Mouse (Mus musculus) NIH3T3 (cell line): Measurements from ENCODE around the gene Nrxn3.

ENCODE experiments used
- DNase-seq: peaks from one replicate; pipeline ENCODE4 v3.0.0-alpha.2; 2012; ENCODE audit warnings: low read depth

Nrxn3 gene

DNA sequence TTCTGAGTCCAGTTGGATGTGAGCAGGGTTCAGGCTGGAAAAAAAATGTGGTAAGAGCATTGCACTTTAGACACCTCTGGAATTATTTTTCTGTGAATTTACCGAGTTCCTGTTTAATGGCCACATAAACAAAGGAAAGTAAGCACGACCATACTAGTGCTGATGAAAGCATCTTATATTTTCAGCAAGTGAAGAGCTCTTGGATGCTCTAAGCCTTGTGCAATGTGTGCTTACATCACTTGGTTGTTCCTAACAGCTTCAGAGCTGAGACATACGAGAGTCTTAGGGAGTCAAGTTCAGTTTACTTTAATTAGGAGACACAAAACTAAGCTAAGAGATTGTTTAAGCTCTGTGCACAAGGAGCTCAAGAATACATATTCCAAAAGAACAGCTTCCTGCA is 1231.0 kb downstream of the Nrxn3 start:
- no peak for DNase-seq

DNA sequence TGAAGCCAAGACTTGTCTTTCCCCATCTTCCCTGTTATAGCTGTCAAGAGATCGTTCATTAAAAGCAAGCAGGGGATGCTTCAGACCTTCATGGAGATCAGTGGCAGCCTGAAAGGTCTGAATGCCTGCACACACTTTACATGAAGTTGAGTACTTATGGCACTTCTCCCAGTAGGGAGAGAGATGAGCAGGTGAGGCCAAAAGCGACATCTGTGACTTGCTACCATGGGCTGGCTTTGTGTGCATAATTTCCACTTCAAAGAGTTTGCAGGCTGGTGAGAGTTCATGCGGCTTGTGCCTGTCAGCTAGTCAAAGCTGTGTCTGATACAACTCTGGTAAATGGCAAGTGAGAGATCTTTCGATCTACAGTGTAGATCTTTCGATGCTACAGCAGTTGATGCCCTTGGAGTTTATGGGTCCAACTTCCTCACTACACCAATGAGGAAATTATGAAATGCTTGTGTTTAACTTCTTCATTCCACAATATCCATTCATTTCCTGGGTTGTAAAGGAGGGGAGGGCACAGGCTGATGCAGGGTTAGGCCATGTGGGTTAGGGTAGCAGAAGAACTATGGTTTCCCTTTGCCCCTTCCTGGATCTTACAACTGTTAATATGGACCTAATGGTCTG is 1231.9 kb downstream of the Nrxn3 start:
- no peak for DNase-seq

DNA sequence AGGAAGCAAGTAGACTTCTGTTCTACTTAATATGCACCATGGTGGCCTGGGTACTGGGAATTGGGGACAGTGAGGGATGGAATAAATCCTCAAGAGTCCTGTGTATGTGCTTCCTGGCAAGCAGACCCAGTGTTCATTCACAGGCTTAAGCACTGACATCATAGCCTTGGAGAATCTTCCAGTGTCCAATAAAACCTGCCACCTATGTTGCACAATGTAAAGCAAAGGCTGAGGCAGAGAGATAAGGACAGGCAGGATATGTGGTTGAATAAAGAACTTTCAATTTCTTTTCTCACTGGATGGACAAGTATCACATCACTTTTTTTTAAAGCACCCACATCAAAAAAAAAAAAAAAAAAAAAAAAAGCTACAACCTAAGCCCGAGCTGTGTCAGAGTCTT is 1240.4 kb downstream of the Nrxn3 start:
- no peak for DNase-seq

DNA sequence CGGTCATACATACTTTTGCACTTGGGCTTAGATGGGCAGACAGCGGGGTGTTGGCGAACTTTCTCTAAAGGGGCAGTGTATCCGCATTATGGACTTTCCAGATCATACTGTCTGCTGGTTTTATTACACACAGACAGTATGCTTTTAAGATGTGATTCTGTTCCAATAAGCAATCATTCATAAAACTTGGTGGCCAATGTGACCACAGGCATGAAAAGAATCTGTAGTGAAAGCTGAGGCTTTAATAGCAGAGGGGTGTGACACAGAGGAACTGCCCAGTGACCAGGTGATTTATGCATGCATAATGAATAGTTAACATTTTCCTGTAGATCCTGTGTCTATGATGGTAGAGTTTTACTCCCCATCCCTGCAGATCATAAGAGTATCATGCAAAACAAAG is 1254.0 kb downstream of the Nrxn3 start:
- DNase-seq = no peak

DNA sequence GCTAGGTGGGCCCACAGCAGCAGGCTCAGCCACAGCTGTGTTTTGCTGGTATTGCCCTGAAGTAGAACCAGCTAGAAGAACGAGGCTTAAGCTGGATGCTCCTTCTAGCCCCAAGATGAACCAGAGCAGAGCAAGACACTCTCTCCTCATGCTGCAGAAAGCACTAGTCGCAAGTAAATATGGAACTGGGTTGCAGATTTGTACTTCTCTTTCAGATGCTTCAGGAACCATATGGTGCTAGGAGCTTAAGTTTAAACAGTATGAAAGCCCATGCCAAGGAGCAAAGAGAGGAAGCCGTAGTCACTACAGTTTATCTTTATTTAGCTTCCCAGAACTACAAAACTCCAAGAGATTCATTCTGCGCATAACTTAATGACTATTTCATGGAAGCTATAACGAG is 1254.8 kb downstream of the Nrxn3 start:
- DNase-seq = no peak

DNA sequence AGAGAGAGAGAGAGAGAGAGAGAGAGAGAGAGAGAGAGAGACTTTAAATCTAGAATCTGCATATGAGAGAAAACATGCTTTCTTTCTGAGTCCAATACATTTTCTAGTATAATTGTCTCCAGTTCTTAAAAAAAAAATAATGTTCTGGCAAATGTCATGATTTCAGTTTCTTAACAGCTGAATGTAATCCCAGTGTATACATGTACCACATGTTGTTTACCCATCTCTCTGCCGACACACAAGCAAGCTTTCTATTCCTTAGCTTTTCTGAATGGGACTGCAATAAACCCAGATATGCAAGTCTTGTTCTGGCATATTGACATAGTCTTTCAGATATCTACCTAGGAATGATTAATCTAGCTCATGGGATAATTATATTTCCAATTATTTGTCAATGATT is 1256.5 kb downstream of the Nrxn3 start:
- DNase-seq = no peak

DNA sequence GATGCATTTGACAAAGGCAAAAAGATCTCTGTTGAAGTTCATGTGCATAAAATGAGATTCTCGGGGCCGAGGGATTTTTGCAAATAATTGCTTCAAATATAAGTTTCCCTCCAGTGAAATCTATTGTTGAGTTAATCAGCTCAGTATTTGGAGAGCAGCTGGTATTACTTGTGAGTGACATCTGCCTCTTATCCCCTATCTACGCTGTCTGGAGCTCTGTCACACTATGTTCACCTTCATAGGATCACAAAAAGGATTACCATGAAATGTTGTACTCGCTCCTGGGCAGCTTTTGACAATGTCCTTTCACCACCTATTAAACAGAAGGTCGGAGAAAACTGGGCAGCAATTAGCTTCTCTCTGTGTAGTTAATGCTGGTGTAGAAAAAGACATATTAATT is 1259.8 kb downstream of the Nrxn3 start:
- DNase-seq = no peak

DNA sequence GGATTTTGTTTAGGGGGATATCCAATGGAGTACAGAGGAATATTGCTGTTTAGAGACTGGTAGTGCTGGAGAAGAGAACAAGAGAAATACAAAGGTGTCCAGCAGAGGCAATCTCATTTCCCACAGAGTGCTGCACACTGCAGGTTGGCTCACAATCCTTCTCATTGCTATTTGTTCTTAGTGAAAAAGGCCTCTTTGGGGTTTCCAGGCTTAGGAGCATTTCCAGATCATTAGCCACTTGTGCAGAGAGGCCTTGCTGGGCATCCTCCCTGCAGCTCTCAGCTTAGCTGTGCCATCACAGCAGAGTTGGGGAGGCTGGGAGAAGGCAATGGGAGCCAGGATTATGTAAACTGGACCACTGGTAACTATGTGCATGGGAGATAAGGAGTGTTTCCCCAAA is 1260.7 kb downstream of the Nrxn3 start:
- DNase-seq = no peak

DNA sequence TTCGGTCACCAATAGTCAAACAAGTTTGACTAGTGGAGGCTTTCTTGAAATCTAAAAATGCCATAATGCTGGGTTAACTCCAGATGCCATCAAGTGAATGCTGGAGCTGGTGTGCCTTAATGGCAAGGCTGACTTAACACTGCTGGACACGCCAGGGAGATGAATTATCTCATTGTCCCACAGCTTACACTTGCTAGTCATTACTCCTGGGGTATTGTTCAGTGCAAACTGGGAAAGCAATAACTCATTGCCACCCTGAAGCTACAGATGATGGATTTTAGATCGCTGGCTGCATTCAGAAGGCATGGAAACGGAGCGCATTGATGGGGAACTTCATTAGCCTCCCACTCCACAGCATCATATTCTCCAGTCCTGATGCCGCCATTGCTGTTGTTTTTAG is 1263.5 kb downstream of the Nrxn3 start:
- no peak for DNase-seq

DNA sequence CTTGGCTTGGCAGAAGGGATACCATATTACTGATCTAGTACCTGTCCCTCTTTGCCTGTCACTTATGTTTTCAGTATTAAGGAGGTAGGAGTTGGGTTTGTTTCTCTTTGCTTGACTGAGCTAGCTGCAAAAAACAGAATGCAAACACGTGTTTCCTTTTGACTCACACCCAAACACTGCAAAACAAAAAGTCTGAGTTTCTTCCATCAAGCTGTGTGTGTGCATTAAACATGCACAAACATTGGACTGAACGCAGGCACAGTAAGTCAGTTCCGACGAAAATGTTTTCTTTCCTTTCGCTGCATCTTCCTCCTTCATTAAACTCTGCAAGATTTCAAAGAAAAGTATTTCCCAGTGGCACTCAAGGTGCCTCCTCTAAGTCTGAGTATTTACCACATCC is 1270.6 kb downstream of the Nrxn3 start:
- no peak for DNase-seq

DNA sequence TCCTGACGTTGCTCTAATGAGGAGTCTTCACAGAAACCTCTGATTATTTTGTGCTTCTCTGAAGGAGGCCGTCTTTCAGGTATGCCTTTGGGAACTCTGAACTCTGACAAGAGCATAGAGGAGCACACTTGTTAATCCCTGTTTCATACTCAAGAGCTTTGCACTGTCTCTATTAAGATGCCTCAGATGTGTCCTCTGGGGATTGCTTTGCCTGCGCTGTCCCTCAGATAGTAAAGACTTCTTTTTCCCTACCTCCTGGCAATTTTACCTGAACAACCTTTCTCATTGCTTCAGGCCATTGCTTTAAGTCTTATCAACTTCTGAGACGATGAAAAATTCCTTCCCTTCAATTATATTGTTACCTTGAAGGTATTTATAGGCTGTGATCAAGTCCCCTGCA is 1272.7 kb downstream of the Nrxn3 start:
- no peak for DNase-seq

DNA sequence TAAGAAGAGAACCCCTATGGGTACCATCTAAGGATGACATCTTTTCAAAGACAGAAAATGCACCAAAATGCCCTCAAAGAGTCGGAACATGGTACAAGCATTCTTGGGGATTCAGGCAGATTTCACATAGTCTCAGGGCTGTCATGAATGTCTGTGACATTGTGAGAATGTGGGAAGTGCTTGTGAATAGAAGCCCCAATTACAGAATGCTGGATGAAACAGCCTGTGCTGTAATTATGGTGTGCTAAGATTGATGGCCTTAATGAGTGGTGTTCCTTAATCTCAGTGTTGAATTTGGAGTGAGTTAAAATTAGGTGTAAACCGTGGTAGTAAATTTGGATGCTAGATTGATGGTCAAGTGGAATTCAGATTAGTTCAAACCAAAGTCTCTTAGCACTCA is 1287.6 kb downstream of the Nrxn3 start:
- DNase-seq = no peak

DNA sequence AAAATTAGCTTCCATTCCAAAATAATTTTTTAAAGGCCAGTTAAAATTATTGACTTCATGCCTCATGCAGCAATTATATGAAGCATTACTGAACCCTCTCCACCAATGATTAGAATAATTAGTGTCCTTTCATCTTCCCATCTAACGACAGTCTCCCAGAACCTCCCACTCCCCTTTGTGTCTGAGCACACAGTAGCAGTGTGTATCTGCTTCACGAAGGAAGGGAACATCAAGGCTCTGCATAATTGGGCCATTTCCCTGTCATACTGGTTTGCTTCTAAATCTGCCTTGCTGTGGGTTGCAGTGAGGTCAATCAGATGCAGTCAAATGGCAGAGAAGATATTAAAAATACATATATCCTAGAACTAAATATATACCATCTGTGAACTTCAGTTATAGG is 1291.3 kb downstream of the Nrxn3 start:
- no peak for DNase-seq

DNA sequence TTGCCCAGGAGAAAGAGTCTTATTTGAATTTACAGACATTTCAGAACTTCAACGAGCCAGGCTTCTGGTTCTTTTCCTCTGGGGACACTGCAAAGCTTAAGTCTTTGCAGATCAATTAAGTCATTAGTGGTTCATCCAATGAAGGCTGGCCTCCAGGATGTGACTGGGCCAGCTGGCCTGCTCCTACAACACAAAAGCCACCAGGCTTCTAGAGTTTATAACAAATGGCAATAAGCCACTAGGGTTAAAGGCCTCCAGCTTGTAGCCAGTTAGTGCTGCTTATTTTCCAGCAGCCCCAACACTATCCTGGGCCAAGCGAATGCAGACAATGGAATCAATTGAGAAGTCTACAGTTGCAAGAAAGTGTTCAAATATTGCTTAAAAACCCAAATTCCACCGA is 1304.3 kb downstream of the Nrxn3 start:
- DNase-seq = no peak

DNA sequence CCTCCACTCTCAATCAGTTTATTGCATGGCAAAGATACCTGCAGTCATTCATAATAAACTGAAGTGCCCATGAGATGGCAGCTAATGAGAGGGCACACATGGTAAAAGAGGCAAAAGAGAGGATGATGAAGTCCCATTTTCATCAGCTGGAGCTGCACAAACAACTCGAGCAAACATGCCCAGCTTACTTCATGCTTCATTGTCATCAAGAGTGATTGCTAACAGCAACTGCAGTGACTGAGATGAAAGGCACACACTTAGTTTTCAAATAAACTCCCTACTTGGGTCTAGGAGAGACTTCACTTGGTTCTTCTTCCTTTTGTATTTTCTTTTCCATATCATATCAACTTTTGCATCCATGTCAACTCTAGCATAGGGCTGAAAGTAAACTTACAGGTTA is 1318.4 kb downstream of the Nrxn3 start:
- no peak for DNase-seq

DNA sequence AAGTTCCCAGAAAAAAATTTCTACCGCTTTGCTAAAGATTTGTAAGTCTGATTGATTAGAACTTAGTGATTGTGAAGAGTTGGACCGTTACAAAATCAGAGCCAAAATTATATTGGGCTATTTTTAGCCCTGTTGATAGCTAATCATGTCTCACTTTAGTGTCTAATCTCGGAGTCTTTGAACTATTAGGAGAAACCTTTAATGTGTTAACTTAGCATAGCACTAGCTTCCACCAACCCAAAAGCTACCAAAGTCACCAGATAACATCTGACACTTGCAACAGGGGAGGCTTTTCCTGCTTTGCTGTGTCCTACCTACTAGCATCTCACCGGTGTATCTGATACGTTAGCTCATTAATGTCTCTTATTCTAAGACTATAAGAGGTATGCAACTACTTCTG is 1333.6 kb downstream of the Nrxn3 start:
- DNase-seq = no peak

DNA sequence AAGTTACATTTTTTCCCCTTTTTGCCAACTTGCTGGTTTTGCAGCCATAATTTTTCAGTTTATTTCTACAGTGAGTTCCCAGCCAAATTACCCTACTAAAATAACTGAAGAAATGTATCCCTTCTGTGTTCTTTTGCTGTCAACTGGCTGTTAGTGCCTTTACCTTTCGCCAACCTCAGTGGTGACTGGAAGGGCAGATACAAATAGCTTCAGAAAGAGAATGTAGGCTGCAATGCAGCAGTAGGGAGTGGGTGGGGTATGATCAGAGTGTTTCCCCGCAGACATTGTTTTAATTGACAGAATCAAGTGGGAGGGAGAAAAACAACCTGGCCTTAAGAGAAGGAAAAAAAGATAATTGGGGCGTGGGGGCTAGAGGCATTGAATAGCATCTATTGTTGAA is 1337.1 kb downstream of the Nrxn3 start:
- no peak for DNase-seq

DNA sequence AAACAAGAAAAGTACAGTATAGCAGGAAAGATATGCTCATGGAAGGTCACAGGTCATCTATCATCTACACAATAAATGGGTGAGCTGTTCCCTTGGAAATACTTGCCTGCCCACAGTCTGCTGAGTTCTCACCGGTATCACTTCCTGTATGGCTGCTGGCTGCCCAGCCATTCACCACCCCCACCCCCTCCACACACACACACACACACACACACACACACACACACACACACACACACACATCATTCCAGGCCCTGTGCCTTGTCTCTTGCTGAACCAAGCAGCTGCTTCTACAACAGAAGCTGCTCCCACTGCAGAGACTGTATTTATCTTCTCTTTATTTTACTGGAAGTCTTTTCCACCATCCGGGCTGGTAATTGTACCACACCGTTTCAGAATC is 1338.6 kb downstream of the Nrxn3 start:
- no peak for DNase-seq

DNA sequence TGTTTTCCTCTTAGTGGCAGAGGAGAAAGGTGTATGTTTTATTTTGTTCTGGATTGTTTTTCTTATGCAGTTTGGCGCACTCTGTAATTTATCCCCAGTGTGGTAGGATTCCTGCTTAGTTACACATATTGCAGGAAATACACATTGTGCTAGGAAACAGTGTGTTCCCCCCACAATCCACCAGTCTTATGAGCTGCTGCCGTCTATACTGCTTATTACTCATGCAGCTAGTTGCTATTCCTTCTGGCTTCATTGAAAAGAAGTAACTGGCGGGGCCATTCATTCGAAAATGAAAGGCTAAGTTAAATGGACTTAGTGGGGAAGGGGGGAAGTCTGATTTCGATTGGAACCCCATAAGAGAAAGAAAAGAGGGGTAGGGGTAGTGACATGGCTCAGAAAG is 1339.5 kb downstream of the Nrxn3 start:
- DNase-seq = no peak

DNA sequence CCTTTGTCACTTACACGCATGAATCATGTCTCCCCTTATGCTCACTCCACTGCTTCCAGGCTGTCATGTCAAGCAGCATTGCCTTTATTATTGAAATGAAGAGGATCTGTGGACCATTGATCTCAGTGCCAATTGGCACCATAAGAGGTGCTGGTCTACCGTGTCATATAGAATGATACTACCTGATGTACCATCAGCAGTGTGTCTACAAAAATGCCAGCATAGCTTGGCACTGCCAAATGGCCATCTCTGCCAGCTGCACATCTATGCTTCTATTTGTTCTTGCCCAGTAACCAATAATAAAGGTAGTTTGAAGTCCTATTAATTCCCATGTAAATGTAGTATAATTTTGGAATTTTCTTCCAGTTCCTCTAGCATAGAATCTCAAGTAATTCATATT is 1340.8 kb downstream of the Nrxn3 start:
- no peak for DNase-seq

DNA sequence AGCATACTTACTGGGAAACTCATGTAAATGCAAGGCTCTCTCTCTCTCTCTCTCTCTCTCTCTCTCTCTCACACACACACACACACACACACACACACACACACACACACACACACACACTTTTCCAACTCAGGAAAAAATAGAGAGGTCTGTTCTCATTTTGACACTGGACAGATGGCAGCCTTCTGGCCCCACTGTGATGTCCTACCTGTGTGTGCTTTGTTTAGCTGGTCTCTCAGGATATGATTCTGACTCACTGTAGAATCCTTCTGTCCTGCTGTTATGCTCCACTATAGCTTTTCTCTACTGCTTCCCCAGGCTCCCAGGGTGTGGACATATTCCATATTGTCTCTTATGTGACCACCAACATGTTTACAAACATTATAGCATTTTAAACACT is 1363.2 kb downstream of the Nrxn3 start:
- no peak for DNase-seq

DNA sequence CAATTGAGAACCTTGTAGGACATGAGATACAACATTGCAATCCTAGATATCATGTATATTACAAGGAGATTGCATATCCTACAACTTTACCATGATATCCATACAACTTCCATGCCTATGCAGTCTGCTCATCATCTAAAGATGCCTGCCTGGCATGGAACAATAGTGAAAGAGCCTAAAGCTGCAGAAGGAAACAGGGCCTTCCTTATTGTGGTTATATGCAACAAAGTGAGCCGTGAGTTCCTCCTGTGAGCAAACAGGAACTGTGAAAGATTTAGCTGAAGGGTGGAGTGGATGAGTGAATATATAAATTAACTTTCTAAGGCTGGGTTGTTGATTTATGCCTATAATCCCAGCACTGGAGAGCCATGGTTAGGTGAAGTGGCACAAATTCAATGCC is 1373.1 kb downstream of the Nrxn3 start:
- no peak for DNase-seq

DNA sequence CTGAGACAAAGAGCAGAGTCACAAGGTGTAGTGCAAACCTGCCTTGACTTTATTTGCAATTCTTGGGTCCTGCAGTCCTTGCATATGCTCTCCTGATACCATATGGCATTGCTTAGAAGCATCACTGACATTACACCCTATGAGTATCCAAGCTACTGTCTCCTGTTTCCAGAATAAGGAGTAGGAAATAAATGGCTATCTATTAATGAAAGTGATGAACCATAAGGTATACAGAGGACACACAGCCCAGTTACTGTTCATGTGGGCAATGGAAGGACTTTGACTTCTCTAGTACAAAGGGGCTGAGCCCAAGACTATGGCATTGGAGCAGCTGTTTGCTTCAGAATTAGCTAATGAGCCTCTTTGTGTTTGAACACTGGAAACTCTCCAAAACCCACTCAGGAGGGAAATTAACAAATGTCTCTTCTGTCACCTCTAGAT is 1390.7 kb downstream of the Nrxn3 start:
- no peak for DNase-seq

DNA sequence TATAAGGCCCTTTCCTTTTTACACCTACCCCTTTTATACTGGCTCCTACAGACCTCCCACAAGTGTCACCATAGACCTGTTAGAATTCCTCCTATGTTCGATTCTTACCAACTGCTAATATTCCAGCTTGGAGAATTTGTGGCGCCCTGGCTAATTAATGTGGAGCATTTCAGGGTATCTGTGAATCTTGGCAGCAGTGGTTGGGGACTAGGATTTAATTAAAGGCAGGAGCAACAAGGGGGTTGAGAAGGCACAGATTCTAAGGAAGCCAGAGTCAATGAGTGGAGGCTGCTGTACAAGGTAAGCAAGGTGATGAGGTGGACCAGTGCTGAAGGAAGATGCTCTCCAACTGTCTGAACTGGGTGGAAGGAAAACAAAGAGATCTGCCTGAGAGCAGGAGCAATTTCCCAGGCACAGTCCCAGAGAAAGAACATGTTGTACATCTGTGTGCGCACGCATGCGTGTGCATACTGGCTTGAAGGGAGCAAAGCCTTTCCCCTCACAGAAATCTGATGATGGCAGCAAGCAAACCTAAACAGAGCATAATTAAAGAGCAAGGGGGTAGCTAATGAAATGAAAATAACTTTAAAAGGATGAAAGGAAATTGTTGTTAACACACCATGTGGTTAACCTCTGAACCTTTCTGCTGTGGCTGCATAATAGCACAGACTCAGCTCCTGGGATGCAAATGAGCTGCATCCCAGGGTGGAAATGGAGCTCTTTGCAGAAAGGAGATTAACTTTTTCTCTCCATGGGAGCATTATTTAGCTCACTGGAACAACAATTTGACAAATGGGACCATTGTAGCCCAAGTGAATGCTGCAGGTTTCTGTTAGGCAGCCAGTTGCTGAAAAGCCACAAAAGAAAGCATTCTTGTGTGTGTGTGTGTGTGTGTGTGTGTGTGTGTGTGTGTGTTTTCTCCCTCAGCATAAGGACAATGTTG is 1409.5 kb downstream of the Nrxn3 start:
- DNase-seq = no peak
